Mouse (Mus musculus): ENCODE measurements around the gene Gpatch2.

The Gpatch2 gene

DNA sequence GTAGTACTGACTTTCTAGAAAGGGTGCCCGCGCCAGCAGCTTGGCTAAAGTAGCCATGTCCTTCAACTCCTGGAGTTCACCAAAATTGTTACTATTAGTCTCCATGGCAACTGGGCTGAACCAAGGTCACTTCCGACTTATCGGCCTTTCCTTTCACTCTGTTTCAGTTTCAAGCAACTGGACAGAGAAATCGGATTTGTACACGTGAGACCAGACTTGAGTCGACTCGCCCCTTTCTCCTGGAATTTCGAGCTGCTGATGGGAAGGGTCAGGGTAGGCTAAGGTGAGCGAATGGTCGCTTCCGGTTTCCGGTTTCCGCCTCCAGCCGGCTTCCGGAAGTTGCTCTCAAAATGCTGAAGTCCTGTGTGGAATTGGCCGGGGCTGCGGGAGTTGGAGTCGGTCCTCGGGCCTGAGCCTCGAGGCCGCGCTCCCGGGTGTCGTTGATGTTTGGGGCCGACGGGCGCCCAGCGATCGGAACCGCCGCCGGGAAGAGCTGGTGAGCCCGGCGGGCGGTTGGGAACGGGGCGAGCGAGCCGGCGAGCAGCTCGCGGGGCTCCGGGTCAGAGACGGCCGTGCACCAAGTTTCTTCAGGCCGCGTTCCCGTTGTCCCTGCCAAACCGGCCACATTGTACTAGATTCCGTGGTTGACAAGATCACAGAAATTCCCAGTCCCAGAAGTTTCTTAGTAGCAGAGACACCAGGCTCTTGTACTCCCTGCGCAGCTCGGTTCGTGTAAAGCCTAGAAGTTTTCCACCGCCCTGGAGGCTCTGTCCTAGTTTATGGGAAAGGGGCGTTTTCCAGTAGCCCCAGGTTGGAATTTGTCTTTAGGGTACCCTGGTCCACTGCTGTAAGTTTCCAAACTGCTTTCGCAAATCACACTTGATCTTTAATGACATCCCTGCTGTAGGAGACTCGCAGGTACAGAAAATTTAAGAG is at the start of gene Gpatch2, which contains the start of gene Spata17:
Gene Gpatch2, plus strand, starts transcription at position 328 of the 936 bp plus-strand sequence.
Gene Spata17, minus strand, starts transcription at position 285 of the 936 bp plus-strand sequence.
- peak; percentile 58 to 61 for DNase-seq (ENCODE audit: low spot score in 2 of 2)

DNA sequence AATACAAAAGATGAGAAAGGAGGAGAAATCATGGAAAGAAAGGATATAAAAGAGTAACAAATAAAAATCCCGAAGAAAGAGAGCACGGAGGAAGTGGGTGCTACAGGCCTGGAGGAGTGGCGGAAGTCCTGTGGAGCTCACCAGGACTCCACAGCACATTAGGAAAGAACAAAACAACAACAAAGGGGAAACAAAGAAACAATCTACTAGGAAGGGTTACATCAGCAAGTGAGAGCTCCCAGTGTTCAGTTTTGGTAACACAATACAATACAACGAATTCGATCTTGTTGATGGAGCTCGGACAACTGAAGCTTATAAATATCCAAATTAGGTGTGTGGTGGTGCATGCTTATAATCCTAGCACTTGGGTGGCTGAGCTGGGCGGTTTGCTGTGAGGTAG is 45.7 kb upstream of the Gpatch2 start:
- no peak for DNase-seq (ENCODE audit: low spot score in 2 of 2)

DNA sequence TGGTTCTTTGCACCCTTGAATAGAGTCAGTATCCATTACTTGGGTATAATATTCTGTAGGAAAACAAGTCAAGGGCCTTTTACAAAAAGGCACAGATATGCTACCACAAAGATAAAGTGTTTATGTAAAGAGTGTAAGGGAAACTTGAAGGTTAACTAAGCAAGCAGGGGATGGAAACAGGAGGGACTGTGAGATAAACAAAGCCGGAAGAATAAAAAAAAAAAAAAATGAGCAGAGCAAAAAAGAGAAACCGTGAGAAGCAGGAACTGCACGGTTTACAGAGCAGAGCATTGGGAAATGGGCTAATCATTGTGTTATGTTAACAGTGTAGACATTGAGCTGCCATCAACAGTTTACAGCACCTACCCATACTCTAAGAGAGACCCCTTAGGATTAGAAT is 44.9 kb upstream of the Gpatch2 start:
- no peak for DNase-seq (ENCODE audit: low spot score in 2 of 2)

DNA sequence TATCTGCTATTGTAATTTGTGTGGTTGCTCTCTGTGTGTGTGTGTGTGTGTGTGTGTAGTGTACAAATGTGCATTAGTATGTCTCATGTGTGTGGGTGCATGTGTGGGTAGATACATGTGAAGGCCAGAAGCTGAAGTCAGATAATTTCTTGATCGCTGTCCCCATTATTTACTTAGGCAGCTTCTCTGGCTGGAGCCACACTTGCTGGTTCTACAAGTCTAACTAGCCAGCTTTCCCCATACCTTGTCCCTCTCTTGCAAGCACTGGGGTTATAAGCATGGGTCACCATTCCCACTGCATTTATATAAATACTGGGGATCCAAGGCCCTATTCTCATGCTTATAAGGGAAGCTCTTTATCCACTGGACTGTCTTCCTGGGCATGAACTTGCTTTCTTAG is 39.3 kb upstream of the Gpatch2 start:
- DNase-seq (ENCODE audit: low spot score in 2 of 2) = no peak

DNA sequence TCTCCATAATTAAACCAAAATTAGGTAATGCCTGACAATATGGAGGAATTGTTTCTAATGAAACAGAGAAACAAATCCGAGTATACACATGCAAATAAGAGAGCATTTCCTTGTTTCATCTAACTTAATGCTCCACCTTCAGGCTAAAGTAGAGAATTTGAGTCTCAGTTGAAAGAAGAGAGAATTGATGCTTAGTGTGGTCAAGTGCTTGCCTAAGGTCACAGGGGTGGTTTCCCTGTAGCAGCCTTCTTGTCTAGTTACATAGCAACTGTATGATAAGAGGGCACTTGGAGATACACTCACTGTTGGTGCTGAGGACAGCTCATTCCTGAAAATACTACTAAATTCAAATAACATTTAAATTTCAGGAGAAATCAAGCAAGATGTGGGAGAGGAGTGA is 36.8 kb upstream of the Gpatch2 start:
- no peak for DNase-seq (ENCODE audit: low spot score in 2 of 2)

DNA sequence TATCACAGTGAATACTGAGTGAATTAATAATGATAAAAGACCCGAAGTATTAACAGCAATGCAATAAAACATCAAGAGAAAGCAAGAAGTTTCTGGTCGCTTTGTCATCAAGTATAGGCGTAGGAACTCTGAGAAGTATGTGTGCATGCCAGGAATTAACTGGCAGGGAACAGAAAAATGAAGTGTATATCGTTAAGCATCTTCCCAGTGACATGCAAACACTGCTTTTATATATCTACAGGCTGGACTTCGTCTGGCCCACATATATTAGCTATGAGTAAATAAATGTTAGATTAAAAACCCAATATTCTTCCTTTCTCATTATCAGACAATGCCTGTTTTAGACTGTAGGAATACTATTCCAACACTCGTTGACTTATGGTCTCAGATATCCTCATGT is 9.8 kb upstream of the Gpatch2 start:
- DNase-seq (ENCODE audit: low spot score in 2 of 2) = no peak

DNA sequence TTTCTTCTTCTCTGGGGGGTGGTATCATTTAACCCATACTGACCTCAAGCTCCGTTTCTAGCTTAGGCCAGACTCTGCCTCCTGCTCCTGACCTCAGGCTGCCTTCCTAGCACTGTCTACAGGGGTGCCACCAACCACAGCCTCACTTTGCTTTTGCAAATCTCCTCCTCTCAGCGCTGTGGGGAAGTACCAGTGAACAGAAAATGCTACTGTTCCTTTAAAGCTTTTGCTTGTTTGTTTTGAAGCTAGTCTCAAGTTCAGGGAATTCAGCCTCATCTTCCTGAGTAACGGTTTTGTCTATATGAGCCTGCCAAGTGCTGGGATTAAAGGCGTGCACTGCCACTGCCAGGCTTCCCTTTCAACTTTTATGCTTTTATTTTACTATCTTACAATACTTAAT is 5.8 kb upstream of the Gpatch2 start:
- DNase-seq (ENCODE audit: low spot score in 2 of 2) = no peak

DNA sequence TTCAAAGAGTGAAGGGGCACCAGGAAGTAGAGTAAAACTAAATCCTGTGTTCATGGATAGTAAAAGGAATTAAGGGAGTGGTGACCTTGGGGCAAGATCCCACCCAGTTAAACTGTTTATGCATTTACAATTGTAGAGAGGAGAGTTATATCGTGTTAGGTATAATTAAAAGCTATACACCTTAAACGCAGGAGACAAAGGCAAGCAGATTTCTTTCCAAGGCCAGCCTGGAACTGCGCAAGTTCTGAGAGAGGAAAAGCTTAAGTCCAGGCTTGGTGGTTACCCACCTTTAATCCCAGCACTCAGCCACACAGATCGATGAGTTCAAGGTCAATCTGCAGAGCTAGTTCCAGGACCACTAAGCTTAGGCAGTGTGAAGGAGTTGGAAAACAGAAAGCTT is 4.6 kb upstream of the Gpatch2 start:
- no peak for DNase-seq (ENCODE audit: low spot score in 2 of 2)

DNA sequence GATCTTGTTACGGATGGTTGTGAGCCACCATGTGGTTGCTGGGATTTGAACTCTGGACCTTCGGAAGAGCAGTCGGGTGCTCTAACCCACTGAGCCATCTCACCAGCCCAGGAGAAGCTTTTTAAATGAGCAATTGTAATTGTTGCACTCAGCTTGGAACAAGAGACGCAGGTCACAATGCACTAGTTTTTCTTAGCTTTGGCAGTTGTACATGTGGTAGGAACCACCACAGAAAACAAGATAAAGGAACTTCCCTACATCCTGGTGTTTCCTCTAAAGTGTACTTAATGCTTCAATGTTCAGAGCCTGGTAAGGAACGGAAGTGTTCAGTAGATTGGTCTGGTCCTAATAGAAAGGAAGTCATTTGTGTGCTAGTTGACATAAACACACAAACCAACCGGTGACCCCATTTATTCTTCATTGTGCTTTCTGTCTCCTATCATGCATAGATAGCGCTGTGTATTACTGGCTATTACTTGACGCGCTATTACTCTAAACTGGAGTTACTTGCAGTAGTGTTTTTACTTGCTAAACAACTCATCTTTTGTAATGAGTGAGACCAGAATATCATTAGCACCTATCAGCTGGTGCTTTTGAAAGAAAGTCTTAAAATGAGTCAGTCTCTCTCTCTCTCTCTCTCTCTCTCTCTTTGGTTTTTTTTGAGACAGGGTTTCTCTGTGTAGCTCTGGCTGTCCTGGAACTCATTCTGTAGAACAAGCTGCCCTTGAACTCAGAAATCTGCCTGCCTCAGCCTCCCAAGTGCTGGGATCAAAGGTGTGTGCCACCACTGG is 1.5 kb downstream of the Gpatch2 start:
- DNase-seq (ENCODE audit: low spot score in 2 of 2) = no peak

DNA sequence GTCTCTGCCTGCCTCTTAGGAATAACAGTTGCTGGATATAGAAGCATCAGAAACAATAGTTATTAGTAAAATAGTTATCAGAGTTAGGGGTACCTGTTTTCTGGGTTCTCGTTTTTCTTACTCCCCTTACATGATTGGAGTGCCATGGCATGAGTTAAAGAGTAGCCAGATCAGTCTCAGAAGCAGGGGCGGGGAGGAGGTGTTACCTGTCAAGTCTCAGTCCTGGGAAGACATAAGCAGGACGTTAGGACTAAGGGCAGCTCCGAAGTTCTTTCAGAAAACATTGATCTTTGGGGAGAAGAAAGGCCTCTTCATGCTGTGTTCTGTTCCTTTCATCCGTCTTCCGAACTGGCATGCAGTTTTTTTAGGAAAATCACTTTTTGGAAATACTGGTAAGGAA is 5.4 kb downstream of the Gpatch2 start:
- no peak for DNase-seq (ENCODE audit: low spot score in 2 of 2)

DNA sequence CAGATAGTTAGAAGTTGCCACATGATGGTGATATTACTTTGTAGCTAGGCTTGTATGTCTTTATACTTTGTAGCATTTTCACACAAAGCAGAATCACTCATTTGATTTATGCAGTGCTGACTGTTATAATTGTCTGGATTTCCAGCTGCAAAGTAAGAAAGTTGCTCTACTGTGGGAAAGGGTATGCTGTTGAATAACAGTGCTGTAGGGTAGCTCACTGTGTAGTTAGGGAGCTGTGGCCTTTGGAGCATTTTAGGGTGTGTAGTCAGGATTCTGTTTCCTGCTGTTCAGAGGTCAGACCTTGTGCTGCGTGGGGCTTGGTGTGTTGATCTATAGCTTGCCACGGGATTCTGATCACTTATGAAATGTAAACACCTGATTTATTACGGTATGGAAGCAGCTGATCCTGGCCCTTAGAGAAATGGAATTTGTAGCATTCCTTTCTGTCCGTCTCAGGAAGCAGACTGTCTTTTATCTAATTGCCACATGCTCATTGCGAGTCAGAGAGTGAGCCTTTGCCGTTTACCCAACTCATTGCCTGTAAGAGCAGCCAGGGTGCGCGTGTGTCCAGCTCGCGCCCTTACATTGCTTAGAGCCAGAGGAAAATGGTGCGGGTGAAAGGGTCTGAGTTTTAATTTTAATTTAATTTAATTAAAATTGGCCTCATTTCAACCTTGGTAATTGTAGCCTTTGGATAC is 11.2 kb downstream of the Gpatch2 start:
- no peak for DNase-seq (ENCODE audit: low spot score in 2 of 2)

DNA sequence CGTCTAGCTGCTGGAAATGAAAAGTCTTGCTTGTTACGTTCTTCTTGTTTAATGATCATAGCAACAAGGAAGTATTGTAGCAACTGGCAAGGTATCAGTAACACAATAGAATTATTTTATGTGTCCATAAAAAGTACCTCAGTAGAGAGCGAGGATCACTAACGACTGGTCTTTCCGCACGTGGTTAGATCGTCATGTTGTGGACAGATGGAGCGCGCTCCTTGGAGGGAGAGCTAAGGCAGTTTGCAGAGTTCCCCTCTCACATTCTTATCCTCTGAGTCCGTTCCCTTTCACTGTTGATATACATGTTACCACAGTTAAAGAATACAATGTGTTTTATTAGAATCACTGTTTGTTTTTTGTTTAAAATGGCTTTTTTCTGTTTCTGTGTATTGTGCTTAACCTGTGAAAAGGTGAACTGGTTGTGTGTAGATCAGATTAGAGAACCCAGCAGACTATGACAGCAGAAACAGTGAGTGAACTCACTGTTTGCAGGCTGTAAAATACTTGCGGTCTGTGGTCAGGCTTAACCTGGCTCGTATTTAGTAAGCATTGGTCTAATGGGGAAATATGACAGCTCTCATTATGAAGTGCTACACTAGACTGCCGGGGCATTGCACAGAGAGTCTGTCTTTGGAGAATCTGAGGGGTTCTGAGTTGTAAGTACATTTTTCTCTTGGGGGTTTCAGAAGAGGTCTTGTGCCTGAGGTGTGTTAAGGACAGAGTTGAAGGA is 13.3 kb downstream of the Gpatch2 start:
- no peak for DNase-seq (ENCODE audit: low spot score in 2 of 2)

DNA sequence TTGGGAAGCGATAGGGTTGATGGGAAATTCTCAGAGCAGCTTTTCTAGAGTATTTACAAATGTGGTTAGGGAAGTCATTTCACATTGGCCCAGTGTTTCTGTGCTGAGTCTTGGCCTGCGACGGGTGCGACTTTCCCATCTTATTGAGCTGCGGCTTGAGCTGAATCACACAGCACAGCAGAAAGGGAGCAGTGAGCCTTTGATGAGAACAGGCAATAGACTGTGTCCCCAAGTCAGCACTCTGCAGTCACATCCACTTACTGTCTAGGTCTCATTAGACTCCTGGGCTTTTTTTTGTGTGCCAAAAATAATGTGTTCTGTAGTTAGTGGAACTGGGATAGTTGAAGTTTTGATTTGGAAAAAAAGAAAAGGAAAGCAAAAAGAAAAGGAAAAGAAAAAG is 14.9 kb downstream of the Gpatch2 start:
- no peak for DNase-seq (ENCODE audit: low spot score in 2 of 2)

DNA sequence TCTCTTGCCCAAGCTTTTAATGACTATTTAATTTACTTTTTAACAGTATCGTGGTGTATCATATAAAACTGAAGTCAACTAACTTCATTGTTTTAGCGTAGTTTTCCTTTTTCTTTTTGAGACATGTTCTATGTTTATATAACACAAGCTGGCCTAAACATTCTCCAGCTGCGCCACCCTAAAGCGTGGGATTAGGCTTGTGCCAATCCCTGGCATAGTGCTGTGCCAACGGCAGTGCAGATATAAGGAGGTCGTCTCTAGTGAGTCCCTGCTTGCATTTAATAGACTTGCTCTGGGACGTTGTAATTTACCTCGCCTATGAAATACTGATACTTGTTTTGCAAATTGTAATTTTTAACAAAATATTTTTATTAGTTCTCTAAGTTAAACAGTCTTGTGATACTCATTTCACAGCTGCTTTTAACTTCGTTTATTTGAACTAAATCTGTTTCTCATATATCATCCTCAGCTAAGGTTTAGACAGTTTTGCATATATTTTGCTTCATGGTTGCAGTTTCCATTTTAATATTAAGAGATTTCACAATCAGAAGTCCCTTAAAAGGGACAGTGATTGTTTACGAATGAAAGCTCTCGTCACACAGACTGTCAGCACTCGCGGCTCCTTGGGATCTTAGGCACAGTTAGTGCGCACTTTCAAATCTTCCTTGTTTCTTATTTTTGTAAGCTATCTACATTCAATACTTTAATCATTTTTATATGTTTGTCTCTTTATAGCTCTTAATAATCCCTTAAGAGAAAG is 17.1 kb downstream of the Gpatch2 start:
- no peak for DNase-seq (ENCODE audit: low spot score in 2 of 2)

DNA sequence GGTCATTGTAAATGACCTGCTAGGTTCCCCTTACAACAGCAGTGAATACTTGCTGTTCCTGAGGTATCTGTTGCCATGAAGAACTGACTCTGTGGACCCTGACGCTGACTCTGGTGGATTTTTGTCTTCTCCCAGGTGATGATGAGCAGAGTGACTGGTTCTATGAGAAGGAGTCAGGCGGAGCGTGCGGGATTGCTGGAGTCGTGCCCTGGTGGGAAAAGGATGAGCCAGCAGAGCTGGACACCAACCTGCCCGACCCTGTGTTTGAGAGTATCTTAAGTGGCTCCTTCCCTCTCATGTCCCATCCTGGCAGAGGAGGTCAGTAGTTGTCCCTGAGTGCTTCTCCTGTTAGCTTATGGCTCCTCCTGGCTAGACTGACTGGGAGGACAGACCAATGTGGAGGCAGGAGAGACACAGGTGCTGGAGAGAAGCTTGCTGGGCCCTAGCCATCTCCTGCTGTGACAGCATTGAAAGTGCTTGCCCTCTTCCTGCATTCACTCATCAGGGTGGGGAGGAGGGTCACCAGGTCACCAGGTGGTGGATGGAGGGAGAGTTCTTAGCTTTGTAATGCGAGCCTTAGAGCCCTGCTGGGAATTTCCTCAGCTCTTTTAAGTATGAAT is 17.8 kb downstream of the Gpatch2 start:
- DNase-seq (ENCODE audit: low spot score in 2 of 2) = no peak

DNA sequence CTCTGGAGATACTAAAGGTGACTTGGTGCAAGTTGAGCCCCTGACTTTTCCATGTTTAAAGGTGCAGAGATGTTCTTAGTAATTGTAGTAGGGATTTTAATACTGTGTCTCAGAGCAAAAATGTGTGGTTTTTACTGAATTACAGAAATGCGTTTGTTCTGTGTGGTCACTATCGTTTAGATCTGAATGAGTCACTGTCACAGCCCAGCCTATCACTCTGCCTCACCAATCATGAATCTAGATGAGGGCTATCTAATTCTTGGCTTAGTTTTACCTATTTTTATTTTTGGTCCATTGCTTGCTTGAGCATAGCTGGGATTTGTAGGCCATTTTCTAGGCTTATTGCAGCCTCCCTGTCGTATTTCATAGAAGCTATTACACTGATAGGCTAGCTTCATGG is 19.9 kb downstream of the Gpatch2 start:
- no peak for DNase-seq (ENCODE audit: low spot score in 2 of 2)

DNA sequence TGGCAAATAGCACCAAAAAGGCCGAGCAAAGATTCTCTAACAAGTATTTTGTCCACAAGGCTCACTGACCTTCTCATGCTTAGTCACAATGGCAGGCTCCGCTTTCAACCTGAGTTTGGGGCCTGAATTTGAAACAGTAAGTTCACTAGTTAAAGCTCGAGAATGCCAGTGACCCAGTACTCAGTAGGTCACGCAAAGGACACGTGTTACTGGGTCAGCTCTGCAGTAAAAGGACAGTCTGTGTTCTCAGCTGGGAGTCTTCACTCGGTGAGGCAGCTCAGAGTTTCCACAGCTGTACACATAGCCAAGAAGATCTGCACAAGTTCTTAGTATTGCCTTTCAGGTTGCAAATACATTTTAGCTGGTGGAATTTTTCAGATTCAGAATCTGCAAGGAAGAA is 21.0 kb downstream of the Gpatch2 start:
- DNase-seq (ENCODE audit: low spot score in 2 of 2) = no peak

DNA sequence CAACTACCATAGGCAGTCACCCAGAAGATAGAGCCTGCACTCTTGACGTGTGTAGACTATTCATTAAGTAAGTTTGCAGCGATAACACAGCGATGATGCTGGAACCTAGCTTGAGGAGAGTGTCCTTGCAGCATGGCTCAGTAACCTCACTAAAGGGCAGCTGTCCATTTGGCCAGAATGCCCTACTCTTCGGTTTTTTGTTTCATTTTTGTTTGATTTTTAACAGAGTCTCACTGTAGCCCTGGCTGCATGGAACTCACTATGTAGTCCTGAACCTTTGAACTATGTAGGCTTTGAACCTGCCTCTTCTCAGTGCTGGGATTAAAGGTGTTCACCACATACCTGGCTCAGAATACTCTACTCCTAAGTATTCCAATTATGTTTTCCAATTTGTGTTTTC is 22.8 kb downstream of the Gpatch2 start:
- DNase-seq (ENCODE audit: low spot score in 2 of 2) = no peak

DNA sequence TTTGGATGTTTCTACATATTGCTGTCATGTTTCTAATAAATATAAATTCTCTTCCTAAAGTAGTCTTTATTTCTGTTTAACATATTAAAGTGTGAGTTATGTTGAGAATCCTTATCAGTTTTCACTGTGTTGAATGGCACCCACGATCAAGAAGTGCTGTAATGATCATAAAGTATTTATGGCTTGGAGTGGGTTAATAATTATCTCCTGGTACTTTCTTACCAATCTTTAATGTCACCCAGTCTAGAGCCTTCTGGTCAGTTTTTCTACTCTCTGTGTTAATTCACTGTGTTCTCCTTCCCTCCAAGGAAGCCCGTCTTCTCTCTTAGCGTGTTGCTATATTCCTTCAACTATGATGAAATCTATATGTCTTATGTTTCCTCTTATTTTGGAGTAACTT is 25.0 kb downstream of the Gpatch2 start:
- DNase-seq (ENCODE audit: low spot score in 2 of 2) = no peak

DNA sequence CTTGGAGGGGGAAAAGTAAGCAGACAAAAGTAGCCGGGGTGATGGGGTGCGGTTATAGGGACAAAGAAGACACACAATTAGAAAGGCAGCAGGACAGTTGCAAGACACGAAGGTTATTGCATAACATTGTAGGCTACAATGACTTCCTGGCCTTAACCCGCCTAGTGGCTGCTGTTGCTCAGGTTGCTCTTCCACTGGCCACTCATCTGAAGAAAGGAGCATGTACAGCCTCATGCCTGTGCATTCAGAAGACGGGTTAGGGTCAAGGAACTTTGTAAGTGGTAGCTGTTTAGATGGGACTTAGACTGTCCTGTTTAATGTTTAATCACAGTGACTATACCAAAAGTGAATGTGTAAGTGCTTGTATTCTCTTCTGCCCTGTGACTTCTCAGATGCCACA is 26.0 kb downstream of the Gpatch2 start:
- DNase-seq (ENCODE audit: low spot score in 2 of 2) = no peak

Measured in spleen, postnatal 36 days (tissue).